11 mouse cellular contexts compared by ENCODE assay signal in the genomic region with DNA sequence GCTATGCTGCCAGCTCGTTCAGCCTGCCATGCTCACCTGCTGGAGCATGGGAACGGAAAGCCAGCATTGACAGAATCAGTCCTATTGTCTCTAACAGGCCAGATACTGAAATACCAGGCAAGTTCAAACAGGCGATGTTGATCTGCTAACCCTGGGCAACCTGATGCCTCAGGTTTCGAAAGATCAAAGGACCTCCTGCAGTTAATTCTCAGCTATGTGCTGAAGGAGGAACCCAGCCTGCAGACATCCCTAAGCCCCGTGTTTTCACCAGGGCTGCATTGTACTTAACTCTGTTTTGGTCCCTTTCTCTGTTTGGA. TPM values are rescaled to one million over a fixed set of nuclear protein-coding genes. Genes with fewer than 3 reads are reported as not detected.
DNase-seq lines count a peak whose midpoint lies in the region; ATAC-seq lines count a peak whose summit lies in the region.
"Had no signal": no experiment of that assay in that cellular context is flagged by ENCODE, and none has a peak within 500 bp of the region (broad histone marks: within the 10 kb centered on the region; RNA-seq: fewer than 3 reads in every experiment).

No protein-coding gene starts in this region.

- peak; percentile 43 for DNase-seq in cerebellum, adult 9-11 months
- no peak for DNase-seq in cerebellum, postnatal 36 days
- DNase-seq in fat pad, adult 2 months (ENCODE audit: extremely low read depth, low read depth, low spot score) = peak; percentile 95
- no peak for DNase-seq in spleen, adult 12 weeks (ENCODE audit: low spot score)
- no peak for DNase-seq in heart, postnatal 14 days
- DNase-seq: lung, embryonic 14.5 days had no signal

- no peaks in the 10 kb centered on the region for H3K4me1 ChIP-seq in kidney, embryonic 14.5 days (ENCODE audit: control insufficient read depth, insufficient read depth, low read length)
- no peaks in the 10 kb centered on the region for H3K4me1 ChIP-seq in kidney, embryonic 16.5 days (ENCODE audit: insufficient read depth, low read length)
- peaks cover 4% of the 10 kb centered on the region; the same call in 1 of the 2 replicates for H3K4me1 ChIP-seq in stomach, embryonic 14.5 days (ENCODE audit: control insufficient read depth, insufficient read depth, low read length)

- intact Hi-C loops in heart, postnatal 14 days (cut with DNase I) = loop anchor here (10.0 kb wide), 1 partner anchor 271 kb away; the partner anchor contains the start of gene Phb

- no peak overlapping the region for H3K4me3 ChIP-seq in kidney, embryonic 14.5 days (ENCODE audit: low read length)
- no peak overlapping the region for H3K4me3 ChIP-seq in kidney, embryonic 16.5 days (ENCODE audit: low read length)
- H3K4me3 ChIP-seq in stomach, embryonic 14.5 days (ENCODE audit: low read depth, low read length) = no peak overlapping the region
- H3K4me3 ChIP-seq: heart, embryonic 10.5 days; kidney, embryonic 15.5 days had no signal

- H3K36me3 ChIP-seq in kidney, embryonic 14.5 days (ENCODE audit: control insufficient read depth, insufficient read depth, low read length) = peaks cover 36% of the 10 kb centered on the region
- peaks cover 26% of the 10 kb centered on the region for H3K36me3 ChIP-seq in kidney, embryonic 16.5 days (ENCODE audit: insufficient read depth, low read length)
- peaks cover 21% of the 10 kb centered on the region for H3K36me3 ChIP-seq in stomach, embryonic 14.5 days (ENCODE audit: control insufficient read depth, insufficient read depth, low read length)

- 0 out of 2 replicates have a peak overlapping the region, but pooled peaks have one; percentile 23 for H3K9ac ChIP-seq in kidney, embryonic 14.5 days (ENCODE audit: low read depth, low read length)
- no peak overlapping the region for H3K9ac ChIP-seq in kidney, embryonic 16.5 days (replicated peaks; ENCODE audit: low read length)
- H3K9ac ChIP-seq in stomach, embryonic 14.5 days (replicated peaks; ENCODE audit: low read depth, low read length) = no peak overlapping the region
- H3K9ac ChIP-seq: kidney, embryonic 15.5 days; lung, embryonic 14.5 days had no signal

- H3K4me2 ChIP-seq in kidney, embryonic 14.5 days (replicated peaks; ENCODE audit: low read depth, low read length) = no peak overlapping the region
- H3K4me2 ChIP-seq in kidney, embryonic 16.5 days (replicated peaks; ENCODE audit: low read depth, low read length) = no peak overlapping the region
- H3K4me2 ChIP-seq in stomach, embryonic 14.5 days (replicated peaks; ENCODE audit: low read depth, low read length) = no peak overlapping the region
- H3K4me2 ChIP-seq: kidney, embryonic 15.5 days; lung, embryonic 14.5 days had no signal

- 13% methylated on average over 5 of the region's 5 CpGs for WGBS in kidney, embryonic 14.5 days
- whole genome bisulfite sequencing in kidney, embryonic 16.5 days = 17% methylated on average over 5 of the region's 5 CpGs
- WGBS in stomach, embryonic 14.5 days = 29% methylated on average over 5 of the region's 5 CpGs

- H3K27me3 ChIP-seq in kidney, embryonic 14.5 days (ENCODE audit: control insufficient read depth, insufficient read depth, low read length) = no peaks in the 10 kb centered on the region
- no peaks in the 10 kb centered on the region for H3K27me3 ChIP-seq in kidney, embryonic 16.5 days (ENCODE audit: insufficient read depth, low read length)
- H3K27me3 ChIP-seq in stomach, embryonic 14.5 days (ENCODE audit: control insufficient read depth, insufficient read depth, low read length) = no peaks in the 10 kb centered on the region
- H3K27me3 ChIP-seq: kidney, embryonic 15.5 days had no signal

- no peak overlapping the region for H3K27ac ChIP-seq in kidney, embryonic 14.5 days (ENCODE audit: low read depth, low read length)
- H3K27ac ChIP-seq in kidney, embryonic 16.5 days (ENCODE audit: low read length) = no peak overlapping the region
- H3K27ac ChIP-seq in stomach, embryonic 14.5 days (ENCODE audit: low read length) = peak overlapping the region; percentile 49; the same call in 1 of the 2 replicates
- H3K27ac ChIP-seq: heart, embryonic 10.5 days; kidney, embryonic 15.5 days had no signal

- H3K9me3 ChIP-seq in kidney, embryonic 14.5 days (ENCODE audit: control insufficient read depth, low read length) = no peaks in the 10 kb centered on the region
- H3K9me3 ChIP-seq in kidney, embryonic 16.5 days (ENCODE audit: low read length) = no peaks in the 10 kb centered on the region
- H3K9me3 ChIP-seq in stomach, embryonic 14.5 days (ENCODE audit: control insufficient read depth, low read depth, low read length) = no peaks in the 10 kb centered on the region
- H3K9me3 ChIP-seq: heart, embryonic 10.5 days; kidney, embryonic 15.5 days had no signal

- no peak for ATAC-seq in kidney, embryonic 14.5 days (ENCODE audit: low FRiP score, low TSS enrichment)
- ATAC-seq in kidney, embryonic 16.5 days (ENCODE audit: low FRiP score, low TSS enrichment) = no peak
- no peak for ATAC-seq in stomach, embryonic 14.5 days (ENCODE audit: insufficient number of reproducible peaks, insufficient read depth, low FRiP score, low read depth)

RNA-seq across cellular contexts. Expression of gene Slc35b1, which starts 9.0 kb away (rescaled TPM):
- 94.4 and 111 TPM in 2 replicates for polyA plus RNA-seq in kidney, embryonic 14.5 days (2014; fragmentation: Nextera tagmentation; extraction: Ambion mirVana)
- 99.2 and 102 TPM in 2 replicates for polyA plus RNA-seq in kidney, embryonic 16.5 days (2015; fragmentation: Nextera tagmentation; extraction: Ambion mirVana)
- 91.0 and 98.1 TPM in 2 replicates for polyA plus RNA-seq in stomach, embryonic 14.5 days (2014; fragmentation: Nextera tagmentation; extraction: Ambion mirVana)
- 10 to 100 TPM; 35.2 to 42.4 TPM for total RNA-seq in heart, postnatal 14 days (2021)

RNA-seq across cellular contexts. Expression of gene Spop, which starts 20.4 kb away (rescaled TPM):
- polyA plus RNA-seq in kidney, embryonic 14.5 days (2014; fragmentation: Nextera tagmentation; extraction: Ambion mirVana) = 71.4 and 112 TPM in 2 replicates
- polyA plus RNA-seq in kidney, embryonic 16.5 days (2015; fragmentation: Nextera tagmentation; extraction: Ambion mirVana) = 141 and 155 TPM in 2 replicates
- 105 and 111 TPM in 2 replicates for polyA plus RNA-seq in stomach, embryonic 14.5 days (2014; fragmentation: Nextera tagmentation; extraction: Ambion mirVana)
- 100 to 1,000 TPM; 169 to 171 TPM for total RNA-seq in heart, postnatal 14 days (2021)

RNA-seq across cellular contexts. Expression of gene Fam117a, which starts 56.6 kb away (rescaled TPM):
- 11.9 and 13.0 TPM in 2 replicates for polyA plus RNA-seq in kidney, embryonic 14.5 days (2014; fragmentation: Nextera tagmentation; extraction: Ambion mirVana)
- polyA plus RNA-seq in kidney, embryonic 16.5 days (2015; fragmentation: Nextera tagmentation; extraction: Ambion mirVana) = 9.9 and 10.1 TPM in 2 replicates
- 14.3 and 15.7 TPM in 2 replicates for polyA plus RNA-seq in stomach, embryonic 14.5 days (2014; fragmentation: Nextera tagmentation; extraction: Ambion mirVana)
- total RNA-seq in heart, postnatal 14 days (2021) = 10 to 100 TPM; 11.3 to 14.0 TPM

Comparison
In these comparisons a context has a peak if more than half of its experiments do, and no peak if none do; other contexts are left out.
1. DNase-seq: peak in cerebellum, adult 9-11 months (single experiment) and fat pad, adult 2 months (single experiment); none in cerebellum, postnatal 36 days (0 of 2), spleen, adult 12 weeks (single experiment) and heart, postnatal 14 days (0 of 2).